Mouse (Mus musculus) liver (tissue): ENCODE measurements around the gene Sry.

Experiments used
- DNase-seq: peaks from one replicate; pipeline ENCODE4 v3.0.0-alpha.2; 2020; ENCODE audit warnings: mixed read lengths

The Sry gene

GRCm38 (mm10) chrY:2663558-2663957 lies at the start of gene Sry:
Gene Sry (minus strand): TSS chrY:2663658.
- no peak for DNase-seq
